Mouse (Mus musculus): ENCODE measurements around the gene Fgf8. TPM values are rescaled to one million over a fixed set of nuclear protein-coding genes. Genes with fewer than 3 reads are reported as not detected.

Fgf8 gene
- polyA plus RNA-seq, 1 experiment: not detected

- no peak overlapping the region for H3K4me3 ChIP-seq (replicated peaks; ENCODE audit: control insufficient read depth, low read depth, low read length)
- 85% methylated on average over 5 of the region's 5 CpGs for WGBS
- no peak overlapping the region for H3K27ac ChIP-seq (ENCODE audit: control insufficient read depth, insufficient read depth, low read depth, low read length, poor library complexity)
Observed at GRCm38 (mm10) chr19:45738521-45738920, 4.2 kb downstream of the Fgf8 start.

GRCm38 (mm10) chr19:45737846-45738484, 4.8 kb downstream of the Fgf8 start:
- H3K27ac ChIP-seq (ENCODE audit: control insufficient read depth, insufficient read depth, low read depth, low read length, poor library complexity): no peak overlapping the region
- H3K4me1 ChIP-seq (ENCODE audit: control insufficient read depth, insufficient read depth, low read length): no peaks in the 10 kb centered on the region
- 90% methylated on average over 10 of the region's 10 CpGs for WGBS
- no peak overlapping the region for H3K4me3 ChIP-seq (replicated peaks; ENCODE audit: control insufficient read depth, low read depth, low read length)
- no peak for TF ChIP-seq POLR2A (IDR thresholded peaks at IDR 0.05; ENCODE audit: borderline replicate concordance, control insufficient read depth, low read depth, low read length)
- TF ChIP-seq CTCF (IDR thresholded peaks at IDR 0.05; ENCODE audit: control insufficient read depth, insufficient read depth, low read length): no peak

More at GRCm38 (mm10) chr19:45738521-45738920, 4.2 kb downstream of the Fgf8 start:
- no peaks in the 10 kb centered on the region for H3K4me1 ChIP-seq (ENCODE audit: control insufficient read depth, insufficient read depth, low read length)
- TF ChIP-seq CTCF (IDR thresholded peaks at IDR 0.05; ENCODE audit: control insufficient read depth, insufficient read depth, low read length) (no peak), POLR2A (IDR thresholded peaks at IDR 0.05; ENCODE audit: borderline replicate concordance, control insufficient read depth, low read depth, low read length) (no peak)

- no peak for TF ChIP-seq CTCF (IDR thresholded peaks at IDR 0.05; ENCODE audit: control insufficient read depth, insufficient read depth, low read length)
- TF ChIP-seq POLR2A (IDR thresholded peaks at IDR 0.05; ENCODE audit: borderline replicate concordance, control insufficient read depth, low read depth, low read length): no peak
- Histone ChIP-seq H3K4me3 (replicated peaks; ENCODE audit: control insufficient read depth, low read depth, low read length) (no peak overlapping the region), H3K27ac (ENCODE audit: control insufficient read depth, insufficient read depth, low read depth, low read length, poor library complexity) (no peak overlapping the region; the same call in 1 of the 2 replicates), H3K4me1 (ENCODE audit: control insufficient read depth, insufficient read depth, low read length) (no peaks in the 10 kb centered on the region)
- WGBS: 22% methylated on average over 23 of the region's 23 CpGs
Observed at GRCm38 (mm10) chr19:45737208-45737845, 5.4 kb downstream of the Fgf8 start.

GRCm38 (mm10) chr19:45736855-45737207, 5.9 kb downstream of the Fgf8 start:
- H3K27ac ChIP-seq (ENCODE audit: control insufficient read depth, insufficient read depth, low read depth, low read length, poor library complexity): no peak overlapping the region; the same call in 1 of the 2 replicates
- 1% methylated on average over 28 of the region's 28 CpGs for WGBS
- no peak overlapping the region for H3K4me3 ChIP-seq (replicated peaks; ENCODE audit: control insufficient read depth, low read depth, low read length)
- TF ChIP-seq CTCF (IDR thresholded peaks at IDR 0.05; ENCODE audit: control insufficient read depth, insufficient read depth, low read length) (no peak), POLR2A (IDR thresholded peaks at IDR 0.05; ENCODE audit: borderline replicate concordance, control insufficient read depth, low read depth, low read length) (no peak)
- H3K4me1 ChIP-seq (ENCODE audit: control insufficient read depth, insufficient read depth, low read length): no peaks in the 10 kb centered on the region

- H3K4me1 ChIP-seq (ENCODE audit: control insufficient read depth, insufficient read depth, low read length): no peaks in the 10 kb centered on the region
- no peak overlapping the region for H3K27ac ChIP-seq (ENCODE audit: control insufficient read depth, insufficient read depth, low read depth, low read length, poor library complexity)
- no peak overlapping the region for H3K4me3 ChIP-seq (replicated peaks; ENCODE audit: control insufficient read depth, low read depth, low read length)
- TF ChIP-seq POLR2A (IDR thresholded peaks at IDR 0.05; ENCODE audit: borderline replicate concordance, control insufficient read depth, low read depth, low read length) (no peak), CTCF (IDR thresholded peaks at IDR 0.05; ENCODE audit: control insufficient read depth, insufficient read depth, low read length) (no peak)
- whole genome bisulfite sequencing: 33% methylated on average over 1 of the region's 1 CpGs
Observed at GRCm38 (mm10) chr19:45736241-45736640, 6.5 kb downstream of the Fgf8 start.

- Histone ChIP-seq H3K27ac (ENCODE audit: control insufficient read depth, insufficient read depth, low read depth, low read length, poor library complexity) (no peak overlapping the region), H3K4me3 (replicated peaks; ENCODE audit: control insufficient read depth, low read depth, low read length) (no peak overlapping the region), H3K4me1 (ENCODE audit: control insufficient read depth, insufficient read depth, low read length) (no peaks in the 10 kb centered on the region)
- 79% methylated on average over 7 of the region's 7 CpGs for WGBS
- no peak for TF ChIP-seq CTCF (IDR thresholded peaks at IDR 0.05; ENCODE audit: control insufficient read depth, insufficient read depth, low read length)
- no peak for TF ChIP-seq POLR2A (IDR thresholded peaks at IDR 0.05; ENCODE audit: borderline replicate concordance, control insufficient read depth, low read depth, low read length)
Observed at GRCm38 (mm10) chr19:45734762-45735161, 8.0 kb downstream of the Fgf8 start.

- whole genome bisulfite sequencing: 92% methylated on average over 5 of the region's 5 CpGs
- H3K4me3 ChIP-seq (replicated peaks; ENCODE audit: control insufficient read depth, low read depth, low read length): no peak overlapping the region
- no peak for TF ChIP-seq CTCF (IDR thresholded peaks at IDR 0.05; ENCODE audit: control insufficient read depth, insufficient read depth, low read length)
- no peak for TF ChIP-seq POLR2A (IDR thresholded peaks at IDR 0.05; ENCODE audit: borderline replicate concordance, control insufficient read depth, low read depth, low read length)
- H3K27ac ChIP-seq (ENCODE audit: control insufficient read depth, insufficient read depth, low read depth, low read length, poor library complexity): no peak overlapping the region
- H3K4me1 ChIP-seq (ENCODE audit: control insufficient read depth, insufficient read depth, low read length): no peaks in the 10 kb centered on the region
Observed at GRCm38 (mm10) chr19:45734191-45734590, 8.5 kb downstream of the Fgf8 start.

- Histone ChIP-seq H3K4me3 (replicated peaks; ENCODE audit: control insufficient read depth, low read depth, low read length) (no peak overlapping the region), H3K4me1 (ENCODE audit: control insufficient read depth, insufficient read depth, low read length) (no peaks in the 10 kb centered on the region), H3K27ac (ENCODE audit: control insufficient read depth, insufficient read depth, low read depth, low read length, poor library complexity) (no peak overlapping the region)
- TF ChIP-seq POLR2A (IDR thresholded peaks at IDR 0.05; ENCODE audit: borderline replicate concordance, control insufficient read depth, low read depth, low read length) (no peak), CTCF (IDR thresholded peaks at IDR 0.05; ENCODE audit: control insufficient read depth, insufficient read depth, low read length) (no peak)
- WGBS: 73% methylated on average over 10 of the region's 10 CpGs
Observed at GRCm38 (mm10) chr19:45733564-45733963, 9.2 kb downstream of the Fgf8 start.

Data from bone marrow, adult 2 months (tissue).